Mouse (Mus musculus) lung, postnatal 4 days (tissue): Measurements from ENCODE around the gene Npb.
A peak's percentile ranks its signal among the peaks of the same experiment; 100 is the strongest.
"Not testable (repeated sequence)": the region's sequence is repeated elsewhere in the genome, so short reads cannot be mapped to it uniquely, and the experiment has no call there.

Experiments
- DNase-seq, 2 experiments: peaks; one replicate each; pipeline ENCODE4 v3.0.0; 2021

The Npb gene

GRCm38 (mm10) chr11:120608241-120609034, at the start of gene Npb:
Gene Npb, plus strand, starts transcription at chr11:120608477.
- no peak for DNase-seq

- DNase-seq: not testable (repeated sequence)
Measured at GRCm38 (mm10) chr11:120558843-120559242, 49.4 kb upstream of the Npb start.

GRCm38 (mm10) chr11:120560952-120561728, 47.1 kb upstream of the Npb start:
- DNase-seq: no peak

GRCm38 (mm10) chr11:120562949-120563348, 45.3 kb upstream of the Npb start:
- DNase-seq: no peak

GRCm38 (mm10) chr11:120565114-120565513, 43.2 kb upstream of the Npb start:
- DNase-seq: no peak

- no peak for DNase-seq
Measured at GRCm38 (mm10) chr11:120568324-120568723, 40.0 kb upstream of the Npb start.

GRCm38 (mm10) chr11:120571122-120571521, 37.2 kb upstream of the Npb start:
- no peak for DNase-seq

- DNase-seq: no peak
Measured at GRCm38 (mm10) chr11:120571754-120572416, 36.4 kb upstream of the Npb start.

GRCm38 (mm10) chr11:120572417-120572751, 35.9 kb upstream of the Npb start:
- no peak for DNase-seq

GRCm38 (mm10) chr11:120572752-120573584, 35.3 kb upstream of the Npb start, which contains the start of gene P4hb:
Gene P4hb, minus strand, starts transcription at chr11:120573253.
- peak; percentile 100 for DNase-seq

GRCm38 (mm10) chr11:120573585-120574277, 34.5 kb upstream of the Npb start:
- no peak for DNase-seq

- DNase-seq: no peak
Measured at GRCm38 (mm10) chr11:120574278-120574600, 34.0 kb upstream of the Npb start.

GRCm38 (mm10) chr11:120575046-120575445, 33.2 kb upstream of the Npb start:
- no peak for DNase-seq

- DNase-seq: no peak
Measured at GRCm38 (mm10) chr11:120575940-120576339, 32.3 kb upstream of the Npb start.

GRCm38 (mm10) chr11:120576365-120576981, 31.8 kb upstream of the Npb start:
- DNase-seq: no peak

- DNase-seq: peak in 1 of 2 experiments; percentile 18
Measured at GRCm38 (mm10) chr11:120577211-120578023, 30.9 kb upstream of the Npb start.

- DNase-seq: no peak
Measured at GRCm38 (mm10) chr11:120578024-120578693, 30.1 kb upstream of the Npb start.

GRCm38 (mm10) chr11:120578694-120579243, 29.5 kb upstream of the Npb start:
- DNase-seq: peak in 1 of 2 experiments; percentile 11

GRCm38 (mm10) chr11:120579316-120580107, 28.8 kb upstream of the Npb start:
- DNase-seq: peak; percentile 59 to 85
